22 mouse cellular contexts compared by ENCODE assay signal in the genomic region with DNA sequence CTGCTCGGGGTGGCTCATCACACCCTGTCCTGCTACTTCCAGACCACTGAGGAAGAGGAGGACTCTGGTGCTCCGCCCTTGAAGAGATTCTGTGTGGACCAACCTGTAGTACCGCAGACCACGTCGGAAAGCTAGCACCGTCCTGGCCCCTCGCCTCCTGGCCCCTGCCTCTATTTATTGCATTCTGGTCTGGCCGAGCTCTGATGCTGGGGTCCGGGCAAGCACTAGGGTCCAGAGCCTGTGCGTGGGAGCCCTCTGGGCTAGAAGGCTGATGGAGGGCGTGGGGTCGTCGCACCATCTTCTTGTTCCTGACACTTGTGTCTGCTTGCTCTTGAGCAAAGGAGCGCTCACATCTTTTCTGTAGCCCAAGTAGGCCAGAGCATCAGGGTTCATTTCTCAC. TPM values are rescaled to one million over a fixed set of nuclear protein-coding genes. Genes with fewer than 3 reads are reported as not detected.
DNase-seq lines count a peak whose midpoint lies in the region; ATAC-seq and TF ChIP-seq lines count a peak whose summit lies in the region.
"Had no signal": no experiment of that assay in that cellular context is flagged by ENCODE, and none has a peak within 500 bp of the region (broad histone marks: within the 10 kb centered on the region; RNA-seq: fewer than 3 reads in every experiment).

No protein-coding gene starts in this region.

- no peak overlapping the region for H3K4me3 ChIP-seq in embryonic facial prominence, embryonic 13.5 days
- H3K4me3 ChIP-seq in embryonic facial prominence, embryonic 10.5 days: no peak overlapping the region
- H3K4me3 ChIP-seq in left cerebral cortex, adult 2 months: no peak overlapping the region
- H3K4me3 ChIP-seq: embryonic facial prominence, embryonic 12.5 days; erythroblast, embryonic 14.5 days; forebrain, embryonic 12.5 days; forebrain, embryonic 15.5 days; heart, adult 2 months; heart, embryonic 10.5 days; heart, embryonic 13.5 days; hindbrain, embryonic 12.5 days; hindbrain, embryonic 15.5 days had no signal

- TF ChIP-seq CTCF in left cerebral cortex, adult 2 months (IDR thresholded peaks at IDR 0.05): no peak

- ATAC-seq in cerebellum, adult (ENCODE audit: insufficient number of reproducible peaks, low FRiP score, low TSS enrichment): no peak
- no peak for ATAC-seq in embryonic facial prominence, embryonic 13.5 days (ENCODE audit: insufficient number of reproducible peaks, insufficient read depth, low FRiP score, low TSS enrichment, low read depth)
- ATAC-seq: activated CD4-positive, CD25-positive, alpha-beta regulatory T cell, adult 4 months; CD4-positive, CD25-positive, alpha-beta regulatory T cell, adult 4 months; forebrain, embryonic 15.5 days; intestine, postnatal 0 days had no signal

- DNase-seq in cerebellum, adult 8-10 months: peak; percentile 38
- no peak for DNase-seq in embryonic facial prominence, embryonic 10.5 days (ENCODE audit: low spot score)
- no peak for DNase-seq in left cerebral cortex, adult 2 months (ENCODE audit: extremely low spot score in 1 of 2, low spot score in 2 of 2)
- no peak for DNase-seq in left cerebral cortex, adult 11 months (ENCODE audit: low spot score)
- DNase-seq: adrenal gland, adult 8-10 months; adrenal gland, postnatal 25 days; gastrocnemius, postnatal 25 days; heart, adult 2 months; kidney, adult 2 months had no signal

- peak overlapping the region; percentile 16; the same call in 1 of the 2 replicates for H3K9ac ChIP-seq in embryonic facial prominence, embryonic 13.5 days
- H3K9ac ChIP-seq: embryonic facial prominence, embryonic 12.5 days; forebrain, embryonic 12.5 days; forebrain, embryonic 15.5 days; heart, embryonic 13.5 days; hindbrain, embryonic 12.5 days; hindbrain, embryonic 15.5 days had no signal

- WGBS in embryonic facial prominence, embryonic 13.5 days: 95% methylated on average over 14 of the region's 14 CpGs
- WGBS in embryonic facial prominence, embryonic 10.5 days: 91% methylated on average over 14 of the region's 14 CpGs

- intact Hi-C loops in left cerebral cortex, adult 2 months (cut with DNase I): loop anchor here (10.0 kb wide), 1 partner anchor 754 kb away; a partner anchor contains a TSS

- H3K4me1 ChIP-seq in embryonic facial prominence, embryonic 13.5 days: no peaks in the 10 kb centered on the region
- H3K4me1 ChIP-seq in embryonic facial prominence, embryonic 10.5 days: no peaks in the 10 kb centered on the region
- H3K4me1 ChIP-seq: embryonic facial prominence, embryonic 12.5 days; forebrain, embryonic 15.5 days; heart, embryonic 10.5 days; hindbrain, embryonic 12.5 days; hindbrain, embryonic 15.5 days had no signal

- no peak overlapping the region for H3K27ac ChIP-seq in embryonic facial prominence, embryonic 13.5 days
- no peak overlapping the region for H3K27ac ChIP-seq in embryonic facial prominence, embryonic 10.5 days (replicated peaks)
- peak overlapping the region; percentile 17; the same call in 1 of the 2 replicates for H3K27ac ChIP-seq in left cerebral cortex, adult 2 months
- H3K27ac ChIP-seq: embryonic facial prominence, embryonic 12.5 days; forebrain, embryonic 12.5 days; forebrain, embryonic 15.5 days; heart, adult 2 months; heart, embryonic 10.5 days; heart, embryonic 13.5 days; hindbrain, embryonic 12.5 days; hindbrain, embryonic 15.5 days had no signal

- H3K9me3 ChIP-seq in embryonic facial prominence, embryonic 13.5 days: 0 out of 2 replicates have a peak, but pooled peaks cover 5% of the 10 kb centered on the region
- H3K9me3 ChIP-seq in embryonic facial prominence, embryonic 10.5 days: peaks cover 6% of the 10 kb centered on the region; the same call in 1 of the 2 replicates
- H3K9me3 ChIP-seq: embryonic facial prominence, embryonic 12.5 days; forebrain, embryonic 15.5 days; heart, embryonic 10.5 days; heart, embryonic 13.5 days; hindbrain, embryonic 12.5 days; hindbrain, embryonic 15.5 days had no signal

- H3K36me3 ChIP-seq in embryonic facial prominence, embryonic 13.5 days: peaks cover 65% of the 10 kb centered on the region
- H3K36me3 ChIP-seq in embryonic facial prominence, embryonic 10.5 days (replicated peaks): peaks cover 77% of the 10 kb centered on the region

- no peaks in the 10 kb centered on the region for H3K27me3 ChIP-seq in embryonic facial prominence, embryonic 13.5 days
- H3K27me3 ChIP-seq in embryonic facial prominence, embryonic 10.5 days (replicated peaks; ENCODE audit: low read depth, poor library complexity, severe bottlenecking): no peaks in the 10 kb centered on the region
- H3K27me3 ChIP-seq: embryonic facial prominence, embryonic 12.5 days; forebrain, embryonic 12.5 days; forebrain, embryonic 15.5 days; heart, embryonic 13.5 days; hindbrain, embryonic 12.5 days; hindbrain, embryonic 15.5 days had no signal

- no peak overlapping the region for H3K4me2 ChIP-seq in embryonic facial prominence, embryonic 13.5 days
- H3K4me2 ChIP-seq: embryonic facial prominence, embryonic 12.5 days; forebrain, embryonic 12.5 days; forebrain, embryonic 15.5 days; heart, embryonic 13.5 days; hindbrain, embryonic 12.5 days; hindbrain, embryonic 15.5 days had no signal

RNA-seq across cellular contexts. Expression of a gene that starts 6.3 kb away (rescaled TPM):
- 54.7 and 55.7 TPM in 2 replicates for polyA plus RNA-seq in embryonic facial prominence, embryonic 13.5 days (2015; fragmentation: Nextera tagmentation; extraction: Ambion mirVana)
- 60.1 and 61.5 TPM in 2 replicates for polyA plus RNA-seq in embryonic facial prominence, embryonic 10.5 days (2016; fragmentation: Nextera tagmentation; extraction: Ambion mirVana)
- 10 to 100 TPM; 76.2 to 79.7 TPM for total RNA-seq in left cerebral cortex, adult 2 months (2021)

RNA-seq across cellular contexts. Expression of a gene that starts 12.7 kb away (rescaled TPM):
- polyA plus RNA-seq in embryonic facial prominence, embryonic 13.5 days (2015; fragmentation: Nextera tagmentation; extraction: Ambion mirVana): 48.3 and 52.1 TPM in 2 replicates
- 44.6 and 48.5 TPM in 2 replicates for polyA plus RNA-seq in embryonic facial prominence, embryonic 10.5 days (2016; fragmentation: Nextera tagmentation; extraction: Ambion mirVana)
- total RNA-seq in left cerebral cortex, adult 2 months (2021): 10 to 100 TPM; 50.6 to 54.6 TPM

RNA-seq across cellular contexts. Expression of a gene that starts 31.3 kb away (rescaled TPM):
- 25.6 and 25.7 TPM in 2 replicates for polyA plus RNA-seq in embryonic facial prominence, embryonic 13.5 days (2015; fragmentation: Nextera tagmentation; extraction: Ambion mirVana)
- 21.3 and 22.2 TPM in 2 replicates for polyA plus RNA-seq in embryonic facial prominence, embryonic 10.5 days (2016; fragmentation: Nextera tagmentation; extraction: Ambion mirVana)
- total RNA-seq in left cerebral cortex, adult 2 months (2021): 10 to 100 TPM; 26.1 to 27.0 TPM
